Mouse (Mus musculus) heart, embryonic 11.5 days (tissue): Measurements from ENCODE around the gene Gart. TPM values are rescaled to one million over a fixed set of nuclear protein-coding genes. Genes with fewer than 3 reads are reported as not detected.
A peak's percentile ranks its signal among the peaks of the same experiment; 100 is the strongest.

ENCODE experiments used
- ATAC-seq: fragments of 200-750 bp; cut with Nextera tagmentation; replicated peaks from 2 replicates; pipeline ENCODE4 v1.8.0; 2017; ENCODE audit warnings: moderate library complexity; ENCODE audit not compliant: insufficient number of reproducible peaks, low FRiP score, low TSS enrichment
- H3K27ac ChIP-seq: fragments of 300-500 bp; sonication (generic); 2 replicates; pipeline ENCODE4 v1.5.1; 2014; ENCODE audit warnings: mild to moderate bottlenecking, low read depth, low read length
- H3K27me3 ChIP-seq: fragments of 300-500 bp; sonication (generic); 2 replicates; pipeline ENCODE4 v1.6.1; 2014; ENCODE audit warnings: mild to moderate bottlenecking, low read length, mixed read lengths; ENCODE audit not compliant: control insufficient read depth, insufficient read depth
- H3K36me3 ChIP-seq: fragments of 300-500 bp; sonication (generic); 2 replicates; pipeline ENCODE4 v1.6.1; 2014; ENCODE audit warnings: mild to moderate bottlenecking, low read length, moderate library complexity, mixed read lengths; ENCODE audit not compliant: control insufficient read depth, insufficient read depth
- H3K4me1 ChIP-seq: fragments of 300-500 bp; sonication (generic); 2 replicates; pipeline ENCODE4 v1.6.1; 2014; ENCODE audit warnings: low read length; ENCODE audit not compliant: control insufficient read depth, insufficient read depth
- H3K4me2 ChIP-seq: fragments of 300-500 bp; sonication (generic); 2 replicates; pipeline ENCODE4 v1.6.1; 2014; ENCODE audit warnings: mild to moderate bottlenecking, moderate library complexity
- H3K4me3 ChIP-seq: fragments of 300-500 bp; sonication (generic); 2 replicates; pipeline ENCODE4 v1.5.1; 2014; ENCODE audit warnings: low read depth, low read length
- H3K9ac ChIP-seq: fragments of 300-500 bp; sonication (generic); 2 replicates; pipeline ENCODE4 v1.6.1; 2014; ENCODE audit warnings: mild to moderate bottlenecking, low read depth, low read length, moderate library complexity
- H3K9me3 ChIP-seq: fragments of 300-500 bp; sonication (generic); replicated peaks from 2 replicates; pipeline ENCODE4 v1.6.1; 2016; ENCODE audit warnings: low read length; ENCODE audit not compliant: control insufficient read depth
- WGBS: fragments of 180-500 bp; shearing (Covaris S2); extraction: QIAGEN DNeasy Blood & Tissue Kit; methylation state at CpG from one replicate; pipeline ENCODE4 v1.1.7; 2014; ENCODE audit not compliant: insufficient replicate concordance; 5-methylcytosine and 5-hydroxymethylcytosine counted together
- polyA plus RNA-seq: library from polyadenylated mRNA; unstranded; fragments of >200 nt; fragmentation: Nextera tagmentation; extraction: Ambion mirVana; gene quantifications from 2 replicates; pipeline ENCODE4 v1.2.1, GENCODE M21; 2014

Gart gene
- 84.5 and 88.2 TPM in 2 replicates for polyA plus RNA-seq

DNA sequence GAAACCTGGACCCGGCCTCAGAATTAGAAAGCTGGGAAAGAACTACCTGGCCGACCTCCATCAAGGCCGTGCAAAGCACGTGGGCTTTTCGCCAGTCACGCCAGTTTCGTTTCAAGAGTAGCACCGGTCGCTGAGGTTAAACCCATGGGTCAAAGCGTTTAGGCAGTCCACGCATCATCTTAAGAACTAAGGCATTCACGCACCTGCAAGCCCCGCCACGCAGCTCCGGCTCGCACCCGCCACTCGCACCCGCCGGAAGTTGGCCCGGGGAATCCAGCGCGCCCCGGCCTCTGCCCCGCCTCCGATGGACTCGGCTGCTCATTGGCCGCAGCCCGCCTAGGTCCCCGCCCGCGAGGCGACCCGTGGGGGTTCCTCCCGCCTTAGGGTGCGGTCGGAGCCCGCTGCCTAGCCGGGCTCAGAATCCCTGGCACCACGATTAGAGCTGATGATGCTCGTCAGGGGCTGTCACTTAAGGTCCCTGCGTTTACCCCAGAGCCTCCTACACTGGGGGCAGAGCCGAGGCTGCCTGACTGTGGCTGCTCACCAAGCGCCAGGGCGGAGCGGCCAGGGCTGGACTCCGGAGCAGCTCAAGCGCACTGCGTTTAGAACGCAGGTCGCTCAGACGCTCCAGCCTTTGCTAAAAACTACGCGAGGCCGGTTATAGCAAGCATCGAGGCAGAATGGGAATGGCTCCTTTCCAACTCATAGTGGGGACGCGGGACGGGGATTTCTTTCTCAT lies at the start of gene Gart:
TSS of gene Gart (minus strand) at position 272 of the 739 bp plus-strand sequence.
- Histone ChIP-seq H3K9me3 (no peaks in the 10 kb centered on the region), H3K4me3 (peak within 1 kb of the TSS; percentile 87), H3K4me2 (peak within 1 kb of the TSS; percentile 81), H3K4me1 (peaks cover 5% of the 10 kb centered on the region; the same call in 1 of the 2 replicates), H3K27me3 (no peaks in the 10 kb centered on the region), H3K9ac (peak within 1 kb of the TSS; percentile 95), H3K27ac (peak within 1 kb of the TSS; percentile 99), H3K36me3 (peaks cover 4% of the 10 kb centered on the region)
- peak; percentile 89 for ATAC-seq
- WGBS: under 1% methylated on average over 59 of the region's 59 CpGs

DNA sequence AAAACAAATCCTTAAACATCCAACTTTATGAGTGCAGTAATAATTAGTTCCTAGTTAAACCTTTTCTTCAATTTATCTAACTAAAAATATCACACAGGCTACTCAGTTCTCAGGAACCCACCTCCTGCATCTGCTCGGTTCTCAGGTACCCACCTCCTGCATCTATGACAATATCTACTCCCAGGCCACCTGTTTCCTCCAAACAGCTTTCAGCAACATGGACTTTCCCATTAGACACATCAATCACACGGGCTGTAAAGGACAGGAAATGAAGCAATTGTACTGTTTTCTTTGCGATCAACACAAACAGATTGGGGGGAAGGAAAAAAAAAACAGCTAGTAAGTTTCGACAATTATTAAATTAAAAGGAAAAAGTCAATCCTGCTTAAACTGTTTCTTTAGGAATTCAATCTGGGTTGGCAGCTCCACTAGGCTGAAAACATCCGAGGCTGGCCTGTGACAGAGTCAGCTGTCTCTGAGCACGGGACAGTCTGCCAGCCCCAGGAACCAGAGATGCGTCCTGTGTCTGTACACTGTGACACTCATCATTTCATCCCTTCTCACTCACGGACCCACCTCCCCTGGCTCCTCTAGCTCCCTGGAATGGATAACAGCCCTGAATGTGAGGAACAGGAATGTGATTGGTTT lies 48.5 kb upstream of the Gart start:
- H3K4me3 ChIP-seq: no peak overlapping the region
- no peak for ATAC-seq
- peaks cover 7% of the 10 kb centered on the region for H3K36me3 ChIP-seq
- no peaks in the 10 kb centered on the region for H3K9me3 ChIP-seq
- no peak overlapping the region for H3K27ac ChIP-seq
- WGBS: 57% methylated on average over 8 of the region's 8 CpGs
- H3K27me3 ChIP-seq: no peaks in the 10 kb centered on the region
- H3K4me2 ChIP-seq: no peak overlapping the region
- peaks cover 5% of the 10 kb centered on the region; the same call in 1 of the 2 replicates for H3K4me1 ChIP-seq
- no peak overlapping the region for H3K9ac ChIP-seq

- ATAC-seq: peak; percentile 72
- Histone ChIP-seq H3K4me1 (peaks cover 7% of the 10 kb centered on the region; the same call in 1 of the 2 replicates), H3K4me3 (no peak overlapping the region), H3K4me2 (no peak overlapping the region), H3K9ac (no peak overlapping the region), H3K27me3 (no peaks in the 10 kb centered on the region), H3K9me3 (no peaks in the 10 kb centered on the region), H3K36me3 (peaks cover 7% of the 10 kb centered on the region), H3K27ac (no peak overlapping the region)
- WGBS: 33% methylated on average over 14 of the region's 14 CpGs
These were observed 47.8 kb upstream of the Gart start for GRCm38 (mm10) chr16:91694455-91695084.

DNA sequence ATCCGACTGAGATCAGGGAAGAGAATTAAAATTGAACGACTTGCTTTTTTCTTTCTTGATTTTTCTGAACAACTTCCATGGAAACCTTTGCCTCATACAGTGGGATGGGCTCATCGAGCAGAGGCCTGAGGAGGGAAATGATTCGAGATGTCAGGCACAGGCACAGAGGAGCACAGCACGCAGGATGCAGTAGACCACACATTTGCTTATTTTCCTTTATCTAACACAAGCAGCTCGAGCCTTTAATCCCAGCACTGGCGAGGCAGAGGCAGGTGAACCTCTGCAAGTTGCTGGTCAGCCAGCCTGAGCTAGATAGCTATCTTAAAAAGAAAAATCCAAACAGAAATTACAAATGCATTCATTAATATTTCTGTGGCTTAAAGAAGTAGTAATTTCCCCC lies 43.0 kb upstream of the Gart start:
- H3K4me3 ChIP-seq: 0 out of 2 replicates have a peak overlapping the region, but pooled peaks have one; percentile 5

GRCm38 (mm10) chr16:91688619-91689334 lies 42.0 kb upstream of the Gart start, which contains the start of gene Donson:
Gene Donson (minus strand): TSS chr16:91688770.
- Histone ChIP-seq H3K27me3 (no peaks in the 10 kb centered on the region), H3K4me2 (peak within 1 kb of the TSS; percentile 88), H3K9ac (peak within 1 kb of the TSS; percentile 87), H3K4me3 (peak within 1 kb of the TSS; percentile 94), H3K36me3 (0 out of 2 replicates have a peak, but pooled peaks cover 5% of the 10 kb centered on the region), H3K27ac (peak within 1 kb of the TSS; percentile 77), H3K4me1 (peaks cover 11% of the 10 kb centered on the region), H3K9me3 (no peaks in the 10 kb centered on the region)
- peak; percentile 97 for ATAC-seq
- under 1% methylated on average over 54 of the region's 71 CpGs for WGBS

More for the DNA sequence above, 43.0 kb upstream of the Gart start:
- Histone ChIP-seq H3K36me3 (no peaks in the 10 kb centered on the region), H3K4me2 (peak overlapping the region; percentile 88), H3K27me3 (no peaks in the 10 kb centered on the region), H3K9me3 (no peaks in the 10 kb centered on the region), H3K4me1 (peaks cover 12% of the 10 kb centered on the region), H3K9ac (no peak overlapping the region), H3K27ac (peak overlapping the region; percentile 29; the same call in 1 of the 2 replicates)
- WGBS: 33% methylated on average over 7 of the region's 7 CpGs
- no peak for ATAC-seq

GRCm38 (mm10) chr16:91688023-91688618 lies 41.4 kb upstream of the Gart start:
- peaks cover 11% of the 10 kb centered on the region for H3K4me1 ChIP-seq
- peak overlapping the region; percentile 88 for H3K4me2 ChIP-seq
- peak overlapping the region; percentile 87 for H3K9ac ChIP-seq
- peak overlapping the region; percentile 77 for H3K27ac ChIP-seq
- 1% methylated on average over 49 of the region's 51 CpGs for WGBS
- H3K4me3 ChIP-seq: peak overlapping the region; percentile 94
- no peaks in the 10 kb centered on the region for H3K9me3 ChIP-seq
- ATAC-seq: peak; percentile 36; the same call in 1 of the 2 replicates
- H3K27me3 ChIP-seq: no peaks in the 10 kb centered on the region
- 0 out of 2 replicates have a peak, but pooled peaks cover 5% of the 10 kb centered on the region for H3K36me3 ChIP-seq

DNA sequence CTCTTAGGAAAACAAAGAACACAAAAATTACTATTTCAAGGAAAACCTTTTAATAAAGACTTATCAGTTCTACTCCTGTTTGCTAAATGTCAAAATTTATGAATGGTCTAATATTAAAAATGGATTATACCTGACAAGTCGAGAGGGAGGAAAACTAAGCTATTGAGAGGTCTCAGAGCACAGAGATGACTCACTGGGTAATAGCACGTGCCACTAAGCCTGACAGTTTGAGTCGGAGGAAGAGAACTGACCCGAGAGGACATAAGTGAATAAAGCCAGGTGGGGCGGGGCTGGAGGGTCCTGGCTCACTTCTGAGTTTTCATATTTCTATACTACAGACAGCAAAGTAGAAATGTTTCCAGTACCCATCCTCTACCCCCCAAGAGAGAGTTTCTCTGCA lies 39.6 kb upstream of the Gart start:
- no peak overlapping the region for H3K27ac ChIP-seq
- H3K4me2 ChIP-seq: no peak overlapping the region
- H3K9ac ChIP-seq: no peak overlapping the region
- peaks cover 11% of the 10 kb centered on the region for H3K4me1 ChIP-seq
- no peak for ATAC-seq
- no peaks in the 10 kb centered on the region for H3K9me3 ChIP-seq
- H3K4me3 ChIP-seq: no peak overlapping the region
- no peaks in the 10 kb centered on the region for H3K27me3 ChIP-seq
- 80% methylated on average over 5 of the region's 5 CpGs for WGBS
- H3K36me3 ChIP-seq: 0 out of 2 replicates have a peak, but pooled peaks cover 5% of the 10 kb centered on the region
